Mouse (Mus musculus) spleen, adult 18-20 months (tissue): Measurements from ENCODE around the gene Dctn3.
"Not testable (repeated sequence)": the region's sequence is repeated elsewhere in the genome, so short reads cannot be mapped to it uniquely, and the experiment has no call there.

Source experiments
- DNase-seq, 2 experiments: peaks; one replicate each; pipeline ENCODE4 v3.0.0; 2022; ENCODE audit warnings: mixed read lengths in 2 of 2

Gene Dctn3

DNA sequence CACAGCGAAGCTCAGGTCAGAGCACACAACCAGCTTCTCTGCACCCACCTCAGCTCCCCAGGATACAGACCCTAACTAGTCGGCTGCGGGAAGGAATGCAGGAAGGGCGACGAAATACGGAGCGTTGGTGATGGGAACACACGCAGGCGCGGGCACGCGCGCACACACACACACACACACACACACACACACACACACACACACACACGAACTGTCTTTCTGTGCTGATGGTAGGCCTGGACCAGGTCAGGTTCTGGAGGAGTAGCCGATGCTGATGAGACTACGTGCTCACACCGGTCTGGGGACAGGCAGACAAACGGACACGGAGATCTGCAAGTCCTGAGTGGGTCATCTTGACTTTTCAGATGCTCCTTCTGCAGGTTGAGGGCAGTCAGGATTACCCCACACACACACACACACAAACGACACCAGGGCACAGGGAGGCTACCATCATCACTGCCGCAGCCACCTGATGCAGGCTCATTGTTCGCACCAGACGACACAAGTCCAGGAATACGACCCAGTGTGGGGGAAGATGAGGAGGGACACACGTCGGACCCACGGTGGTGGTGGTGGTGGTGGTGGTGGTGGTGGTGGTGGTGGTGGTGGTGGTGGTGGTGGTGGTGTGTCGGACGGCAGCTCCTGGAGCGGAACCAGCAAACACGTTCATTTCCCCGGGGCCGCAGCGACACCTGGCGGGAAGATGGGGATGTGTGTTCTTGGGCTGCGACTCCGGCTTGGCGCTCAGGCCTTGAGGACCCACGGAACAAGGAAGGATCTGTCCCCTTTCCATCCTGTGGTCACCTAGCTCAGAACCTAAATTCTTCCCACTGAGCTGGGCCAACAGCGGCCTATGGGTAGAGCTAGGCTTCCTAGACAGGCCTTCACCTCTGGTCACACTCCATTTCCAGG lies 25.8 kb downstream of the Dctn3 start, which contains the start of gene Cntfr:
Cntfr (minus strand) TSS at position 160 of the 912 bp plus-strand sequence.
- DNase-seq, result peak; percentile 48 to 78

DNA sequence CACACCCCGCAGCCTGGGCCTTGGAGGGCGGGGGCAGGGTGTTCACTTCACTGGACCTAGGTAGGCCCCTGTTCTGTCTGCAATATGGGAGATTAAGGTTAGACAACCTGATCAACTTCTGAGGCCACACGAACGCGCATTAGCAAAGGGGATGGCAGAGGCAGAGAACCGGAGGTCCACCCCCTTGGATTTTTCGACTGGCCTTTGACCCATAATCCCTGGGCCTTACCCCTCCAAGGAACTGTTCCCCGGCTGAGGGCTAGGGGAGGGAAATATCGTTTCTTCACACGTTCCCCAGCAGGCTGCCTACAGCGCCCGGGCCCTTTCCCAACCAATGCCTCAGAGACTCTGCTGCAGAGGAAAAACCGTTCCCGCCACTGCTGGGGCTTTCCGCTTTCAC lies 26.5 kb downstream of the Dctn3 start:
- not testable (repeated sequence) for DNase-seq

DNA sequence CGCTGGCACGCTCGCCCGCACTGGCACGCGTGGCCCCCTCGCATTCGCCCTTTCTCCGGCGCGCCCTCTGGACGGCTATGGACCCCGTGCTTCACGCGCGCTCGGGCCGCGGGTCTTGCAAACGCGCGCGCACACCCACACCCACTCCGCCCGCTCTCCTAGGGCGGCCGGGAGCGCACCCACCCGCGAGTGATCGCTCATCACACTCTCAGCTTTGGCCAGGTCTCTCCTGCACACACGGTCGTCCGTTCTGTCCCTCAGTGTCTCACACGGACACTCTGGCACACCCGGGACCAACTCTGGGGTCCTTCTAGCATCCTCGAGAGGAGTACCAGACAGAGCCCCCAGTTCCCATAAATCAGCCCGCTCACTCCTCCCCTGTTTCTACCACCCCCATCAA lies 27.2 kb downstream of the Dctn3 start:
- DNase-seq, result not testable (repeated sequence)

DNA sequence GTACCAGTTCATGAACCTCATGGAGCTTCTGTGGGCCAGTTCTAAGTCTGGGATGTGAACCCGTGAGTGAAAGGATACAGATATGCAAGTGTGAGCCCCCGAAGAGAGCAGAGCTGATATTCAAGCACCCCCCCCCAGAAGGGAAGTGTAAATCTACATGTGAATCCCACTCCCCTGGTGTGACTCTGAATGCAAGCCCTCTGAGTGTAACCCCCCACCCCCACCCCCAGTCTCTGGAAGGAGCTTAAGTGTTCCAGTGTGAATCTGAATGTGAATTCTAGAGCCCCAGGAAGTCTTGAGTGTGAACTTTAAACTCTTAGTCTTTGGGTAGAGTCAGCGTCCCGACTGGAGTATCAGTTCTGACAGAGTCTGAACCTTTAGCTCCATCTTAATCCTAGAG lies 29.5 kb downstream of the Dctn3 start:
- DNase-seq, result not testable (repeated sequence)

DNA sequence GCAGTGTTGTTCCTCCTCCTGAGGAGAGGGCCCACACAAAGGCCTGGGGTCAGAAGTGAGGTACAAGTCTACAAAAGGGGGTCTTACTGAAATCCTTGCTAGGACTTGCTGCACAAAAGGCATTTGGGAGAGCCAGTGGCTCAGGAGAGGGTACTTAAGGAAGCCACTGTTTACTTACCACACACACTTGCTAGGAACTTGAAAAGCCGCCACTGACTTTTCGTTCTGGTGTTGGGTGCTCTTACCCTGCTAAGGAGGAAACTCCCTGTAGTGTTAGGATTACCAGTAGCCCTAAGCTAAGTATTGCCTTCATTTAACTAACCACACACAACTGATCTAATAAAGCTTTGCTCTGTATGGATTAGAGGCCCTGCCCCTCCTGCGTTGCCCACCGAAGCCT lies 33.0 kb downstream of the Dctn3 start:
- not testable (repeated sequence) for DNase-seq

DNA sequence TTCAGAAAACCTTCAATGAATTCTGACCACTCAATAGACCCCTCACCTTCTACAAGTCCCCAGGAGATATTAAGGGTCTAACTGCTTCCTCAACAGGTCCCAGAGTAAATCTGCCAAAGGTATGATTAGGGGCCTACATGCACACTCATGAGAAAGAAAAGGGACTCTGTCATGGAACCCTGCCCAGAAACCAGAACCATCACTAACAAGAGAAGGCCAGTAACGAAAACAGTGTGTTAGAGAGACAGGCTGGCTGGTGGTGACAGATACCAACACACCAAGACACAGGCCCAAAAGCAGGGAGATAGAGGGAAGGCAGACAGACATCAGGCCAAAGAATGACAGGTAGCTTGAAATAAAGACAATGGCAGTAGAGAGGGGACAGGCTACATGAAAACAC lies 34.4 kb downstream of the Dctn3 start:
- DNase-seq, result not testable (repeated sequence)

DNA sequence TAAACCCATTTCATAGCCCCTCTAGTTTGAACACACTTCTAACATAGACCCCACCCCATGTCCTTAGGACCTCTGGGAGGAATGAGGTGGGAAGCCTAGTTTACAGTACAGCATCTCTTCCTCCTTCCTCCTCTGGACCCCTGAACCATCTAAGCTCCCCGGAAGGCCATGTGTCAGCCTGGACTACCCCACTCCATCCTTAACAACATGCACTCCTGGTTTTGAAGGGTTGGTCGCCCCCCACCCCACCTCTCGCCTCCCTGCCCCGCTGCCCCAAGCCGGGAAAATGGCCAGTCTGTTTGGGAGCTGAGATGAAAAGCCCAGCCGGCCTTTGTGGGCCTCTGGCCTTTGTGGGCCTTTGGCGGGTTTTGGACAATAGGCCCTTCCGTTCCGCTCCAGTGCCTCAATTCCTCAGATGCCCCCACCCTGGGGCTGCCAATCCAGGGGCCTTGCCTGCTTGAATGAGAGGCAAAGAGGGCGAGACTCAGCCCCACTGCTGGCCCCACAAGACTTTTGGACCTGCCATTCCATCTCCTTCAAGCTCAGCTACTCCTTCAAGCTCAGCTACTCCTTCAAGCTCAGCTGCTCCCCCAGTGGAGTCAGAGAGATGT lies 37.0 kb downstream of the Dctn3 start:
- not testable (repeated sequence) for DNase-seq

DNA sequence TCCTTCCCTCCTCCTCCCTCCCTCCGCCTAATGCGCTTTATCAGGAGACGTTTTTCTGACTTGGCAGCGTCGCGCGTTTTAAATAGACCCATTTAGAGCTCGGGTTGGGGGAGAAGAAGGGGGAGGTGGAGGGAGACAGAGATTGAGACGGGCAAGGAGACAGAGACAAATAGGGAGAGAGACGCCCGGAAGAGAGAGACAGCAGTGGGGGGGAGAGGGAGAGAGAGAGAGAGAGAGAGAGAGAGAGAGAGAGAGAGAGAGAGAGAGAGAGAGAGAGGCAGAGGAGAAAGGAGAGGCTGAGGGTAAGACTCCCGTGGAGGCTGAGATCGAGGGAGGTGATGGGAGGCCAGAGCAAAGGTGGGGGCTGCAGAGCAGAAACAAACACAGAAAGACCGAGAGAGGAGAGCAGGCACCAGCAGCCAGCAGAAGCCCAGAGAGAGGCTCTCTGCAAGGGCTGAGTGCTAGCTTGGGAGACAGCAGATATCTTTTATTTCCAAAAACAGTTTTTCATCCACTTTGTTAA lies 38.0 kb downstream of the Dctn3 start:
- DNase-seq, result not testable (repeated sequence)

DNA sequence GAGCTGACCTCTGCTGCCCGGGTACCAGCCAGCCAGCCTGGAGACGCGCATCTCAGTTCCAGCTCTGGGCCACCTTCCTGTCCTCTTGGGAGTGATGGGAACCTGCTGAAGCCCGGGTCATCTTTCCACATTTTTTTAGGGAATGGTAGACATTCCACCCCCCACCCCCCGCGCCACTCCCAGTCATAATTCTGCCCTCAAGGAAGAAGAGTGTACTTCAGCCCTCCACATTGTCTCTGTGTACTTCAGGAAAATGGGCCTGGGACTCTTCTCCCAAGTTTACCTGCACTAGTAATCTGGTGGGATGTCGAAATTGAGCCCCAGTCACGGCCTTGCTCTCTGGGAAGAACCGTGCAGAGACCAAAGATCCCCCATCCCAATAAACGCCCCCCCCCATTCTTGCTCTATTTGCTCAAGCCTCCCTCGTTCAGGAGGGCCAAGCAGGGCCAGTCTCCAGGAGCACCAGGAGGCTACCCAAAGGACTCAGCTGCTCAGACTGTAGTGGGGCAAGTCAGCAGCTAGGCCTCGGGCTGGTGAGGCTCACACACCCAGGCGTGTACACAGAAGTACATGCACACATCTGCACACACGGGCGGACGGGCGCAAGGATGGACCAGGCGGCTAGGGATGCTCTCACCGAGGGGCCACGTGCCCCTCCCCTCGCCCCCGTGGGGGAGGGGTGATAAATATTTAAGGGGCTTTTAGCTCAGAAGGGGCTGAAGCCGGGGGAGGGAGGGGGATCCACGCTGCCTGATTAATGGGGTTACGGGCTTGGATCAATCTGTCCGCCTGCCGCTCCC lies 38.6 kb downstream of the Dctn3 start:
- not testable (repeated sequence) for DNase-seq

DNA sequence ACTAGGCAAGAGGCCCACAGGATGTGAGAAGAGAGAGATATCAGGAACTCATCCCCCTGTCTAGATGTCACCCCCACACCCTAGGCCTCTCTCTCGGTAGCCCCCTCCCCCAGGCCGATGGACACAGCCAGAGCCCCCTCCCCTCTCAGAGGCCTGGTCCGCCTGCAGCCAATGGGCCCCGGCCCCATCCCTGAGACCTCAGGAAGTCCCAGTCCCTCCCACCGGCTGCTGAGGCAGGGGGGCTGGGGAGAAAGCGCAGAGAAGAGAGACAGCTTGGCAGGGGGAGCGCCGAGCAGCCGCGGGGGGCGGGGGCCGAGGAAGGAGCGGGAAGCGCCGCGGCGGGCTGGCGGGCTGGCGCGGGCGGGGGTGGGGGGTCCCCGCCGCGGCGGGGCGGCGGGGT lies 39.7 kb downstream of the Dctn3 start:
- not testable (repeated sequence) for DNase-seq

DNA sequence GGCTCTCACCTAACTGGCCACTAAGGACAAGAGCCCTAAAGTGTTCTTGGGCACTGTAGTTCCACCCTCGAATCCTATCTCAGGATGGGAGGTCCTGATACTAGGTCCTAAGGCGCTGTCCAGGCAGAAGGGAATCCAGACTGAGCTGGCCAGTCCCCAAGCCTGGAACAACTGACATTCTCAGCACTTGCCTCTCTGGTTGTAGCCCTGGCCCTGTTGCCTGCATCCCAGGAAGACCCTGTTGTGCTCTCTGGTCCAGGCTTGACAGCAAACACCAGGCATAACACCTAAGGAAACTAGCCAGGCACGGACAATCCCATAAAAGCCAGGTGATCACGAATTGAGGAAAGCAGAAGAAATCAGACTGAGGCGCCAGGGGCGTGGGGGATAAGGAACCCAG lies 40.2 kb downstream of the Dctn3 start:
- no peak for DNase-seq

DNA sequence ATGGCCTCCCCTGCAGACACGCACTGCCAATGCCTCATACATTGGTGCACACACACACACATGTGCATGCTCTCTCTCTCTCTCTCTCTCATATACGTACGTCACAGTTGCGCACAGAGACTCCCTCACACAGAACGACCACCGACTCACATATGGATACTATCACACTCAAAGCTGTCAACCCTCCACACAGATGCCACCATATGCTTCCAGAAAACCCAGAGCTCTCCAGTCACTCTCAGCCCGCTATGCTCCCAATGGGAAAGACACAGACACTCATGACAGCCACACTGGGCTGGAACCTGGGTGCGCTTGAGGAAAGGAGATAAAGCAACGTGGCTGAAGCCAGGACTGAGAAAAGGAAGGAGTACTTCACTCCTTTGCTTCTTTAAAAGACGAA lies 41.0 kb downstream of the Dctn3 start:
- DNase-seq, result no peak

DNA sequence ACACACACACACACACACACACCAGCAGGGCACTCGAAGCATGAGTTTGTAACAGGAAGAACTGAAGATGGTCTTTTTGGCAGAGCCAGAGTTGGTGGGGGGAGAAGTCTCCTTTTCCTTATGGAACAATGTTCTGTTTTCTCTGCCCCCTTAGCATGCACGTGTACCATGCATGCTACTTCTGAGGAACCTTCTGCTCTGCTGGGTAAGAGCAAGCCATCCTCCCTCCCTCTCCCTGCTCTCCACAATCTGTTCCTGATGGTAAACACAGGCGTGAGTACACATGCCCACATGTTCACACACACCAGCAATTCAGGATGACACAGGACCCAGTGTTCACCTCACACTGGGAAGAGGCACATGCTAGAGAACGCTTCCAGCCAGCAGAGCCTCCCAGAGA lies 41.8 kb downstream of the Dctn3 start:
- no peak for DNase-seq

DNA sequence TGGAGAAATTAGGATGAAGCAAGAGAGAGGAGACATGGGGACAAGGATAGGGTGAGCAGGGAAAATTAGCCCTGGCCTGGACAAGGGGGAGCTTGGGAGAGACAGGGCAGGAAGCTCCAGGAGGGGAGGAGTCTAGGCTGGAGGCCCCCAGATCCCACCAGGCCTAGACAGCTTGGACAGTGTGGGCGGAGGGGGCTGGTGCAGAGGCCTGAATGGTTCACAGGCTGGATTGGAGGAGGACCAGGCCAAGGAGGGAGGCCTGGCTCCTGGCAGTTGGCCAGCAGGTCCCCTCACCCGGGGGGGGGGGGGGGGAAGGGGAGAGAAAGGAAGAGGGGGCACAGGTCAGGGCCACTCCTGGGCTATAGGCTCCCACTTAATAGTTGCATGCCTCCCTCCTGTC lies 43.7 kb downstream of the Dctn3 start:
- no peak for DNase-seq

DNA sequence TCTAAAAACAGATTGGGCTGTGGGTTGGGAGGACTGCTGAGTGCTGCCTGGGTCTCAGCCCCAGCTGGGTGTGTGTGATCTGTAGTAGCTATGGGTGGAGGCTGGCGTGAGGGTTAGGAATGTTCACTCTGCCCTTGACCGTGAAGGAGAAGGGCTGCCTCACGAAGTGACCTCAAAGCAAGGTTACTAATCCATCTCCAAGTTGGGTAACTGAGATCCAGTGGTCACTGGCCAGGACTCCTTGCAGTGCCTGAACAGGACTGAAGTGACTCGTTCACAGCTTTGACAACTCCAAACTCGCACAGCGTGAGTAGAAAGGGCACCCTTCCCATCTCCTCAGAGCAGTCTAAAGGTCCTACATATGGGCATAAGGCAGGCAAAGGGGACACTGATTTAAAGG lies 44.1 kb downstream of the Dctn3 start:
- DNase-seq, result no peak

DNA sequence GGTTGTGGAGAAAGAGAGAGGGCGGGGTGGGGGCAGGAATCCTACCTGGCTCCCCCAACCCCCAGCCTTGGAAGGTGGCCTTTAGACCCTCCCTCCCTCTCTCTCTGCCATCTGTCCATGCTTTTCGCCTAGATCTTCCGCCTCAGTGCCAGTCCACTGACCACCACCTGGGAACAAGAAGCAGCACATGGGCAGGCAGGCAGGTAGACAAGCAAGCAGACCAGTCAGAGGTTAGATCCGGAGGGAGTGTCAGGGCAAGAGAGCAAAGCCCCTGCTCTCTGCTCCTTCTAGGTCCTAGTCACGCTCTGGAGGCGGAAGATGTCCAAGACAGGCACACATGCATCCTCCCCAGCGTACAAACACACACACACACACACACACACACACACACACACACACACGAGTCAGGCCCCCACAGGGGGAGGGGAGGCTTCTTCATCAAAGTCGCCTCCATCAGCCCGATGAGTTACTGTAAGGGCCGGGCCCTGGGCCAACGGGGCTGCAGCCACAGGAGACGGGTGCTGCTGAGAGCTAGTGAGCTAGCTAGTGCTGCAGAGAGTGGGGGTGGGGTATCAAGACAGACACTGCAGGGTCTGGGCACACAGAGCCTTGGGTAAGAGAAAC lies 45.9 kb downstream of the Dctn3 start:
- no peak for DNase-seq

DNA sequence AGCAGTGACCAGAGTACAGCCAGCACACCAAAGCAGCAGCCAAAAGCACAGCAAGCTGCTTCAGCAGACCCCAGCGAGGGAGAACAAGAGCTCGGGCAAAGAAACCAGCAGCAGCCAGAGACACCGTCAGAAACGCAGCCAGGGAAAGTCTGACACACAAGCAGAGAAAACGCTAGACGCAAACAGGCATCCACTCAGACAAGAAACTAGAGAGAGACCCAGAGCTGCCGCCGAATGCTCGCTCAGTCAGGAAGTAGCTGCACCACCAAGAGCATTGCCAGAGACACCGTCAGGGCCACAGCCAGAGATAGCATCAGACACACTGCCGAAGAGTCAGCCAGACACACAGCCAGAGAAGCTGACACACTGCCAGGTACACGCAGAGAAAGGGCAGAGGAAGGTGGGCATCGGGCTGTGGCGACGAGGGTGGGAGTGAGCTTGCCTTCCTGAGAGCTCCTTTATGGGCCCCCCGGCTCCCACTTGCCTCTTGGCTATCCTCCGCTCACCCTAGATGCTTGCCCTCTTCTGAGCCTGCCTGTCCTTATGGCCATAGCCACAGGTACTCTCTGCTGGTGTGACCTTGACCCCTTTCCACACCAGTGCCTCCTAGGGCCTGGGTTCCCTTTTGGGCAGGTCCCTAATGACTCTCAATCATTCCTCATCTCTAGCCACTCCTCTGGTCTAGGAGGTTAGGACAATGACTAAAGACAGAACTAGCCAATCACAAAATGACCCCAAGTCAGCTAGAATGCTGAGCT lies 46.5 kb downstream of the Dctn3 start:
- no peak for DNase-seq

DNA sequence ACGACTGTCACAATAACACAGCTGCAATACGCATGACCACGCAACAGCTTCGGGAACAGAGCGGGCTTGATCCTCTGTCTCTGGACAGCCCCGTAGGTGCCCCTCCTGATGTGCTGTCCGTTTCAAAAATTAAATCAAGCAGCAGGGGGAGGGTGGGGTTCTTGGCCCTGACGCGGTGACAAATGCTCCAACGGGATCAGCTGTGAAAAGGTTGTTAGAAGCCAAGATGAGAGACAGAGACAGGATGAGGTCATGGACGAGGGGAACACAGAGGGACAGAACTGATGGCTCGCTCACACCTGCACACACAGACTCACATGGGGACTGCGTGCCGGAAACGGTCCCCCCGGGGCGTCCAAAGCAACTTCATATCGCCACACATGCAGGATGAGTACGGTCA lies 49.8 kb downstream of the Dctn3 start:
- no peak for DNase-seq

DNA sequence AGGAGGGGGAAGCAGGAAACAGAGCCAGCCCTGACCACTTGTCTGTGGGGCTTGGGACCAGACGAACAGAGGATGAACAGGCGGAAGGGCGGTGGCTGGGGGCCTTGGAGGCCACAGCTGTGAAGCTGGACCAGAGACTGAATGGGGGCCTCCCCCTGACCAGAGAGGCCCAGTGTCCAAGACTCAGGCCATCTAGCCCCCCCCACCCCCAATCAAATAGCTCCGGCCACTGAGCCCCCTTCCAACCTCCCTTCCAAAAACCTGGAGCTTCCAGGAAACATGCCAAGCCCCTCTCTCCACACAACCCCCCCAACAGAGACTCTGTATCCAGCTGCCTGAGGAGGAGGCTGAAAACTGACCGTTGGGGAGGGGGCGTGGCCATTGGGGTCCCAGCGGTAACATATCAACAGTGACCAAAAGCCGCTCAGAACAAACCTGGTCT lies 50.4 kb downstream of the Dctn3 start:
- no peak for DNase-seq

DNA sequence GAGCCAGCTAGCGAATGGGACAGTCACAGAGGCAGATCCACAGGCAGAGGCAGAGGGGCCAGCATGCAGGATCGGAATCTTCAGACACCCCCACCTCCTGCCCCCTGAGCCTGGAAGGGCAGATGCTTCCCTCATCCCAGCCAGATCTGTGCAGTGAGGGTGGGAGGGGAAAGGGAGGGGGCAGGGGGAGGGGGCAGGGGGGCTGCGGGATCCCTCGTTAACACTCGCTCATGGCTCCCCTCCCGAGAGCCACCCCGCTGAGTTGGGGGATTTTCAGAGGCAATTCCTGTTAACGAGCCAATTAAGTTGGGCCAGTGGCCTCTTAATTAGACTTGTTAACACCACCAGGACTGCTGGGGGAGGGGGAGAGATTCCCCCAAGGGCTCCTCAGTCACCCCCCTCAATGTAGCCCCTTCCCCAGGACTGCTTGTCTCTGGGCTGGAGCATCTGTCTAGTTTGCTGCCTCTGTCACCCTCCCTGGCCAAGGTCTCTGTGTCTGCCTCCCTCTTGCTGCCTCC lies 50.9 kb downstream of the Dctn3 start:
- DNase-seq, result no peak

DNA sequence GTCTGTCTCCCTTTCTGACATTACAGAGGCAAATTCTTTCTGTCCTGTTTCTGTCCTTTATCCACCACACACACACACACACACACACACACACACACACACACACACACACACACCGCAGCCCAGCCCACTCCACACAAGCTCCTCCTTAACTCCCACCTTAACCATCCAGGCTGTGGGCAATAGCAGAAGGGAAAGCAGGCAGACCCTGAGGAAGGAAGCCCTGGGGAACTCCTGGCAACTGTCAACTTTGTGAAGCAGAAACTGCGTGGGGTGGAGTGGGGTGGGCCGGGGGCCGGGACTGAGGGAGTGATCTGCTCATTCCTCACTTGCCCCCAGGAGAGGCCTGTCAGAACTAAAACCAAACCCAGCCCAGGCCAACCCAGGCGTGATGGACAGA lies 51.5 kb downstream of the Dctn3 start:
- no peak for DNase-seq

DNA sequence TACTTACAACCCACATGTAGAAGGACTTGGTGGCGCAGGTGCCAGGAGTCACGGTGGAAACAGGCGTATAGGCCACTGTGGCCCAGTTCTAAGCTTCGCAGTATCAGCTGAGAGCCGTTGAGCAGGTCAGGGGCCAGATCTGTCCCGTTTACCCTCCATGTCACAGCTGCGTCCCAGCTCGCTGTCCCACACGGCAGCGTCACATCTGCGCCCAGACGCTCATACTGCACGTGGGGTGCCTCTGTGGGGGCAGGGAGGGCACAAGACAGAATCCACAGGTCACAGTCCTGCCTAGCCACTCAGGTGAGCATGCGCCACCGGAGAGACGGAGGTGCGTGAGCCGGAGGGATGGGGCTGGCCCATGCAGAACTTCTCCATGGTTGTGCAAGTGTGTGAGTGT lies 52.1 kb downstream of the Dctn3 start:
- DNase-seq, result no peak
